Mouse (Mus musculus) midbrain, embryonic 15.5 days (tissue): ENCODE measurements around the gene Smim6. TPM values are rescaled to one million over a fixed set of nuclear protein-coding genes. Genes with fewer than 3 reads are reported as not detected.

ENCODE experiments used
- ATAC-seq: fragments of 200-750 bp; cut with Nextera tagmentation; replicated peaks from 2 replicates; pipeline ENCODE4 v1.8.0; 2017; ENCODE audit warnings: moderate TSS enrichment
- H3K27ac ChIP-seq: fragments of 300-500 bp; sonication (generic); 2 replicates; pipeline ENCODE4 v1.5.1; 2015; ENCODE audit warnings: mild to moderate bottlenecking, inconsistent platforms
- H3K27me3 ChIP-seq: fragments of 300-500 bp; sonication (generic); replicated peaks from 2 replicates; pipeline ENCODE4 v1.6.1; 2015; ENCODE audit warnings: inconsistent platforms
- H3K36me3 ChIP-seq: fragments of 300-500 bp; sonication (generic); replicated peaks from 2 replicates; pipeline ENCODE4 v1.6.1; 2015; ENCODE audit warnings: inconsistent platforms
- H3K4me1 ChIP-seq: fragments of 300-500 bp; sonication (generic); 2 replicates; pipeline ENCODE4 v1.6.1; 2015; ENCODE audit warnings: inconsistent platforms
- H3K4me2 ChIP-seq: fragments of 300-500 bp; sonication (generic); 2 replicates; pipeline ENCODE4 v1.6.1; 2015; ENCODE audit warnings: inconsistent platforms, mild to moderate bottlenecking, moderate library complexity
- H3K4me3 ChIP-seq: fragments of 300-500 bp; sonication (generic); 2 replicates; pipeline ENCODE4 v1.5.1; 2015; ENCODE audit warnings: mild to moderate bottlenecking, inconsistent platforms
- H3K9ac ChIP-seq: fragments of 300-500 bp; sonication (generic); 2 replicates; pipeline ENCODE4 v1.6.1; 2015; ENCODE audit warnings: mild to moderate bottlenecking, inconsistent platforms
- H3K9me3 ChIP-seq: fragments of 300-500 bp; sonication (generic); 2 replicates; pipeline ENCODE4 v1.6.1; 2016; ENCODE audit warnings: inconsistent platforms
- WGBS: fragments of 180-500 bp; shearing (Covaris S2); methylation state at CpG from one replicate; pipeline ENCODE4 v1.1.7; 2015; ENCODE audit warnings: mixed read lengths; 5-methylcytosine and 5-hydroxymethylcytosine counted together
- polyA plus RNA-seq: library from polyadenylated mRNA; unstranded; fragments of >200 nt; fragmentation: Nextera tagmentation; extraction: Ambion mirVana; gene quantifications from 2 replicates; pipeline ENCODE4 v1.2.1, GENCODE M21; 2015

The Smim6 gene
- 1.0 and 1.1 TPM in 2 replicates for polyA plus RNA-seq

- H3K36me3 ChIP-seq: peaks cover 10% of the 10 kb centered on the region; the same call in 1 of the 2 replicates
- no peaks in the 10 kb centered on the region for H3K4me1 ChIP-seq
- no peak for ATAC-seq
- 87% methylated on average over 11 of the region's 11 CpGs for WGBS
- no peak within 1 kb of the TSS for H3K27ac ChIP-seq
- no peak within 1 kb of the TSS for H3K4me3 ChIP-seq
- H3K9ac ChIP-seq: no peak within 1 kb of the TSS
- H3K4me2 ChIP-seq: no peak within 1 kb of the TSS
- no peaks in the 10 kb centered on the region for H3K27me3 ChIP-seq
- no peaks in the 10 kb centered on the region for H3K9me3 ChIP-seq
Measured at GRCm38 (mm10) chr11:115911632-115912376, at the start of gene Smim6. Gene Smim6, plus strand, starts transcription at chr11:115912017.

GRCm38 (mm10) chr11:115863895-115864294 lies 47.9 kb upstream of the Smim6 start:
- WGBS: 86% methylated on average over 8 of the region's 8 CpGs
- no peak overlapping the region for H3K4me2 ChIP-seq
- peaks cover 35% of the 10 kb centered on the region for H3K27me3 ChIP-seq
- no peaks in the 10 kb centered on the region for H3K9me3 ChIP-seq
- no peak overlapping the region for H3K4me3 ChIP-seq
- no peaks in the 10 kb centered on the region for H3K36me3 ChIP-seq
- ATAC-seq: no peak
- no peak overlapping the region for H3K9ac ChIP-seq
- peaks cover 10% of the 10 kb centered on the region for H3K4me1 ChIP-seq
- no peak overlapping the region for H3K27ac ChIP-seq

- H3K4me2 ChIP-seq: no peak overlapping the region
- H3K4me3 ChIP-seq: no peak overlapping the region
- 86% methylated on average over 8 of the region's 8 CpGs for WGBS
- H3K36me3 ChIP-seq: no peaks in the 10 kb centered on the region
- H3K27ac ChIP-seq: no peak overlapping the region
- no peak for ATAC-seq
- H3K4me1 ChIP-seq: no peaks in the 10 kb centered on the region
- H3K9ac ChIP-seq: no peak overlapping the region
- H3K27me3 ChIP-seq: no peaks in the 10 kb centered on the region
- H3K9me3 ChIP-seq: no peaks in the 10 kb centered on the region
Measured at GRCm38 (mm10) chr11:115869393-115869792, 42.4 kb upstream of the Smim6 start.

GRCm38 (mm10) chr11:115872437-115872836 lies 39.4 kb upstream of the Smim6 start:
- Histone ChIP-seq H3K4me3 (no peak overlapping the region), H3K27ac (no peak overlapping the region), H3K9ac (no peak overlapping the region), H3K9me3 (no peaks in the 10 kb centered on the region), H3K27me3 (no peaks in the 10 kb centered on the region), H3K4me1 (no peaks in the 10 kb centered on the region), H3K4me2 (no peak overlapping the region), H3K36me3 (no peaks in the 10 kb centered on the region)
- 63% methylated on average over 4 of the region's 4 CpGs for WGBS
- ATAC-seq: no peak

GRCm38 (mm10) chr11:115875935-115876334 lies 35.9 kb upstream of the Smim6 start:
- 89% methylated on average over 3 of the region's 3 CpGs for WGBS

GRCm38 (mm10) chr11:115876438-115876837 lies 35.4 kb upstream of the Smim6 start:
- ATAC-seq: no peak
- no peaks in the 10 kb centered on the region for H3K36me3 ChIP-seq
- no peaks in the 10 kb centered on the region for H3K9me3 ChIP-seq
- no peak overlapping the region for H3K9ac ChIP-seq
- no peaks in the 10 kb centered on the region for H3K27me3 ChIP-seq
- no peak overlapping the region for H3K27ac ChIP-seq
- H3K4me2 ChIP-seq: no peak overlapping the region
- 81% methylated on average over 5 of the region's 5 CpGs for WGBS
- no peaks in the 10 kb centered on the region for H3K4me1 ChIP-seq
- H3K4me3 ChIP-seq: no peak overlapping the region

More at GRCm38 (mm10) chr11:115875935-115876334, 35.9 kb upstream of the Smim6 start:
- Histone ChIP-seq H3K9ac (no peak overlapping the region), H3K4me2 (no peak overlapping the region), H3K27ac (no peak overlapping the region), H3K4me1 (no peaks in the 10 kb centered on the region), H3K36me3 (no peaks in the 10 kb centered on the region), H3K9me3 (no peaks in the 10 kb centered on the region), H3K27me3 (no peaks in the 10 kb centered on the region), H3K4me3 (no peak overlapping the region)
- ATAC-seq: no peak

- no peak overlapping the region for H3K9ac ChIP-seq
- no peak overlapping the region for H3K27ac ChIP-seq
- no peak for ATAC-seq
- no peaks in the 10 kb centered on the region for H3K27me3 ChIP-seq
- H3K4me2 ChIP-seq: no peak overlapping the region
- no peaks in the 10 kb centered on the region for H3K9me3 ChIP-seq
- H3K4me3 ChIP-seq: no peak overlapping the region
- no peaks in the 10 kb centered on the region for H3K4me1 ChIP-seq
- 76% methylated on average over 6 of the region's 6 CpGs for WGBS
- no peaks in the 10 kb centered on the region for H3K36me3 ChIP-seq
Measured at GRCm38 (mm10) chr11:115877174-115877755, 34.6 kb upstream of the Smim6 start.

GRCm38 (mm10) chr11:115878071-115878470 lies 33.7 kb upstream of the Smim6 start:
- H3K27me3 ChIP-seq: no peaks in the 10 kb centered on the region
- ATAC-seq: no peak
- 82% methylated on average over 8 of the region's 8 CpGs for WGBS
- no peak overlapping the region for H3K4me3 ChIP-seq
- H3K9me3 ChIP-seq: no peaks in the 10 kb centered on the region
- H3K27ac ChIP-seq: no peak overlapping the region
- no peak overlapping the region for H3K4me2 ChIP-seq
- H3K4me1 ChIP-seq: no peaks in the 10 kb centered on the region
- no peaks in the 10 kb centered on the region for H3K36me3 ChIP-seq
- H3K9ac ChIP-seq: no peak overlapping the region

- ATAC-seq: no peak
- 24% methylated on average over 5 of the region's 5 CpGs for WGBS
- Histone ChIP-seq H3K27ac (no peak overlapping the region), H3K9me3 (no peaks in the 10 kb centered on the region), H3K36me3 (no peaks in the 10 kb centered on the region), H3K4me2 (no peak overlapping the region), H3K4me1 (no peaks in the 10 kb centered on the region), H3K9ac (no peak overlapping the region), H3K27me3 (no peaks in the 10 kb centered on the region), H3K4me3 (no peak overlapping the region)
Measured at GRCm38 (mm10) chr11:115881002-115881401, 30.8 kb upstream of the Smim6 start.

GRCm38 (mm10) chr11:115883251-115883650 lies 28.6 kb upstream of the Smim6 start:
- H3K27ac ChIP-seq: no peak overlapping the region
- WGBS: 36% methylated on average over 17 of the region's 17 CpGs
- ATAC-seq: no peak

GRCm38 (mm10) chr11:115884361-115884760 lies 27.5 kb upstream of the Smim6 start:
- Histone ChIP-seq H3K27me3 (no peaks in the 10 kb centered on the region), H3K9me3 (no peaks in the 10 kb centered on the region), H3K4me3 (no peak overlapping the region), H3K27ac (no peak overlapping the region), H3K36me3 (no peaks in the 10 kb centered on the region), H3K9ac (no peak overlapping the region), H3K4me2 (no peak overlapping the region), H3K4me1 (no peaks in the 10 kb centered on the region)
- 92% methylated on average over 3 of the region's 3 CpGs for WGBS
- no peak for ATAC-seq

More at GRCm38 (mm10) chr11:115883251-115883650, 28.6 kb upstream of the Smim6 start:
- no peaks in the 10 kb centered on the region for H3K9me3 ChIP-seq
- H3K36me3 ChIP-seq: no peaks in the 10 kb centered on the region
- no peak overlapping the region for H3K9ac ChIP-seq
- no peaks in the 10 kb centered on the region for H3K27me3 ChIP-seq
- no peak overlapping the region for H3K4me2 ChIP-seq
- no peaks in the 10 kb centered on the region for H3K4me1 ChIP-seq
- H3K4me3 ChIP-seq: no peak overlapping the region

GRCm38 (mm10) chr11:115885281-115885680 lies 26.5 kb upstream of the Smim6 start:
- Histone ChIP-seq H3K4me2 (no peak overlapping the region), H3K27ac (no peak overlapping the region), H3K4me3 (no peak overlapping the region), H3K27me3 (no peaks in the 10 kb centered on the region), H3K4me1 (no peaks in the 10 kb centered on the region), H3K9me3 (no peaks in the 10 kb centered on the region), H3K9ac (no peak overlapping the region), H3K36me3 (no peaks in the 10 kb centered on the region)
- 73% methylated on average over 11 of the region's 11 CpGs for WGBS
- ATAC-seq: no peak

- Histone ChIP-seq H3K9ac (no peak overlapping the region), H3K27ac (no peak overlapping the region), H3K36me3 (no peaks in the 10 kb centered on the region), H3K9me3 (no peaks in the 10 kb centered on the region), H3K4me1 (no peaks in the 10 kb centered on the region), H3K4me2 (no peak overlapping the region), H3K27me3 (no peaks in the 10 kb centered on the region), H3K4me3 (no peak overlapping the region)
- 91% methylated on average over 11 of the region's 11 CpGs for WGBS
- ATAC-seq: no peak
Measured at GRCm38 (mm10) chr11:115886446-115886845, 25.4 kb upstream of the Smim6 start.
